In genomic region chr17:32023088-32023487, GRCm38 (mm10) we compare ENCODE assay signal across 8 mouse cellular contexts. TPM values are rescaled to one million over a fixed set of nuclear protein-coding genes. Genes with fewer than 3 reads are reported as not detected.
A peak's percentile ranks its signal among the peaks of the same experiment; 100 is the strongest.
DNase-seq lines count a peak whose midpoint lies in the region.

No protein-coding gene starts in this region.

- peak; percentile 33 for DNase-seq in gastrocnemius, postnatal 25 days
- no peak for DNase-seq in gastrocnemius, postnatal 36 days
- DNase-seq in CD4-positive, CD25-positive, alpha-beta regulatory T cell, adult 2 months (ENCODE audit: low read depth, low spot score), result peak; percentile 72
- peak; percentile 51 to 71 for DNase-seq in frontal cortex, postnatal 10 days (ENCODE audit: low spot score in 2 of 2)
- peak; percentile 84 for DNase-seq in left cerebral cortex, postnatal 36 days (ENCODE audit: low spot score in 2 of 2)
- no peak for DNase-seq in cerebellum, postnatal 14 days
- no peak for DNase-seq in cerebellum, adult 11 months
- no peak for DNase-seq in MN1 (ENCODE audit: low spot score)

- intact Hi-C loops in gastrocnemius, postnatal 36 days (cut with DNase I), result loop anchor here (10.0 kb wide), 1 partner anchor 258 kb away; no protein-coding TSS in a partner anchor
- intact Hi-C loops in left cerebral cortex, postnatal 36 days (cut with DNase I), result loop anchor here (1.0 kb wide), 2 partner anchors 146 to 167 kb away; no protein-coding TSS in a partner anchor

RNA-seq across cellular contexts. Expression of gene Rrp1b, which starts 12.8 kb away (rescaled TPM):
- total RNA-seq in gastrocnemius, postnatal 25 days (2021), result 1 to 10 TPM; 6.9 to 8.2 TPM
- total RNA-seq in gastrocnemius, postnatal 36 days (2021), result 1 to 10 TPM; 6.8 to 7.0 TPM
- total RNA-seq in left cerebral cortex, postnatal 36 days (2021), result 10 to 100 TPM; 13.2 to 21.7 TPM

RNA-seq across cellular contexts. Expression of gene Hsf2bp, which starts 13.1 kb away (rescaled TPM):
- total RNA-seq in gastrocnemius, postnatal 25 days (2021), result under 1 TPM; 0.92 to 0.99 TPM
- under 1 TPM; 0.59 to 0.67 TPM for total RNA-seq in gastrocnemius, postnatal 36 days (2021)
- 1 to 10 TPM in 1 of 2 experiments, under 1 TPM in 1; 0.64 to 1.4 TPM for total RNA-seq in left cerebral cortex, postnatal 36 days (2021)

Comparison
In these comparisons a context has a peak if more than half of its experiments do, and no peak if none do; other contexts are left out.
1. DNase-seq: peak in gastrocnemius, postnatal 25 days (single experiment), CD4-positive, CD25-positive, alpha-beta regulatory T cell, adult 2 months (single experiment), frontal cortex, postnatal 10 days (2 of 2) and left cerebral cortex, postnatal 36 days (2 of 2); none in gastrocnemius, postnatal 36 days (0 of 2), cerebellum, postnatal 14 days (0 of 2), cerebellum, adult 11 months (single experiment) and MN1 (single experiment).